Mouse (Mus musculus) hindbrain, embryonic 11.5 days (tissue): ENCODE measurements around the gene Appbp2. TPM values are rescaled to one million over a fixed set of nuclear protein-coding genes. Genes with fewer than 3 reads are reported as not detected.
A peak's percentile ranks its signal among the peaks of the same experiment; 100 is the strongest.

Source experiments
- ATAC-seq: fragments of 200-750 bp; cut with Nextera tagmentation; 2 replicates; pipeline ENCODE4 v1.8.0; 2017; ENCODE audit warnings: mild to moderate bottlenecking, moderate TSS enrichment, moderate library complexity; ENCODE audit not compliant: low FRiP score
- DNase-seq: peaks from one replicate; pipeline ENCODE4 v3.0.0-alpha.2; 2015; ENCODE audit warnings: low spot score
- H3K27ac ChIP-seq: fragments of 300-500 bp; sonication (generic); 2 replicates; pipeline ENCODE4 v1.5.1; 2014; ENCODE audit warnings: mild to moderate bottlenecking, low read depth, low read length
- H3K27me3 ChIP-seq: fragments of 300-500 bp; sonication (generic); 2 replicates; pipeline ENCODE4 v1.6.1; 2014; ENCODE audit warnings: mild to moderate bottlenecking, low read length, moderate library complexity, mixed read lengths; ENCODE audit not compliant: control insufficient read depth, insufficient read depth
- H3K36me3 ChIP-seq: fragments of 300-500 bp; sonication (generic); 2 replicates; pipeline ENCODE4 v1.6.1; 2014; ENCODE audit warnings: mild to moderate bottlenecking, low read length, moderate library complexity, mixed read lengths; ENCODE audit not compliant: control insufficient read depth, insufficient read depth
- H3K4me1 ChIP-seq: fragments of 300-500 bp; sonication (generic); replicated peaks from 2 replicates; pipeline ENCODE4 v1.6.1; 2014; ENCODE audit warnings: low read length, mixed read lengths; ENCODE audit not compliant: control insufficient read depth, insufficient read depth
- H3K4me2 ChIP-seq: fragments of 300-500 bp; sonication (generic); replicated peaks from 2 replicates; pipeline ENCODE4 v1.6.1; 2014; ENCODE audit warnings: mild to moderate bottlenecking, low read depth, low read length
- H3K4me3 ChIP-seq: fragments of 300-500 bp; sonication (generic); 2 replicates; pipeline ENCODE4 v1.5.1; 2014; ENCODE audit warnings: low read depth, low read length
- H3K9ac ChIP-seq: fragments of 300-500 bp; sonication (generic); 2 replicates; pipeline ENCODE4 v1.6.1; 2014; ENCODE audit warnings: low read depth, low read length
- H3K9me3 ChIP-seq: fragments of 300-500 bp; sonication (generic); 2 replicates; pipeline ENCODE4 v1.6.1; 2016; ENCODE audit warnings: low read length; ENCODE audit not compliant: control insufficient read depth
- WGBS: fragments of 180-500 bp; shearing (Covaris S2); extraction: QIAGEN DNeasy Blood & Tissue Kit; methylation state at CpG from one replicate; pipeline ENCODE4 v1.1.7; 2014; 5-methylcytosine and 5-hydroxymethylcytosine counted together
- polyA plus RNA-seq: library from polyadenylated mRNA; unstranded; fragments of >200 nt; fragmentation: Nextera tagmentation; extraction: Ambion mirVana; gene quantifications from 2 replicates; pipeline ENCODE4 v1.2.1, GENCODE M21; 2014

The Appbp2 gene
- polyA plus RNA-seq, 1 experiment from 2014 or later = 65.5 TPM

DNA sequence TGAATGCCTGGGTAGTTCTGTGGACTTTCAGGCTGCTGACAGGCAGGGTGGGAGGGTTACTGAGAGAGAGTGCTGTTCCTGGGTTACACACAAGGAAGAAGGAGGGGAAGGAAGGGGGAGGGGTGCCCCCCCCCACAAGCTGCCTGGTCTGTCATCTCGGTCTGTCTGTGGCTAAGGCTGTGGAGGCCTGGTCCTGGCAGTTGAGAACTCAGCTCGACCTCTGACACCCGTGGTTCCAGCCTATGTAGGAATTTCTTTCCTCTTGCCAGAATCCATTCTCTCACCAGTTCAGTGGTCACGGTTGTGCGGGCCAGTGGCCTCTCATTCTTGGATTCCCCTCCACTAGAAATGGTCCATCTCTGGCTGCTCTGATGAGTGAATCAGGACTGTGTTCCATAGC lies 29.7 kb upstream of the Appbp2 start:
- Histone ChIP-seq H3K4me2 (no peak overlapping the region), H3K4me3 (no peak overlapping the region), H3K36me3 (no peaks in the 10 kb centered on the region), H3K27ac (no peak overlapping the region), H3K9me3 (no peaks in the 10 kb centered on the region), H3K4me1 (no peaks in the 10 kb centered on the region), H3K9ac (no peak overlapping the region), H3K27me3 (no peaks in the 10 kb centered on the region)
- no peak for DNase-seq
- no peak for ATAC-seq
- 64% methylated on average over 5 of the region's 5 CpGs for WGBS

DNA sequence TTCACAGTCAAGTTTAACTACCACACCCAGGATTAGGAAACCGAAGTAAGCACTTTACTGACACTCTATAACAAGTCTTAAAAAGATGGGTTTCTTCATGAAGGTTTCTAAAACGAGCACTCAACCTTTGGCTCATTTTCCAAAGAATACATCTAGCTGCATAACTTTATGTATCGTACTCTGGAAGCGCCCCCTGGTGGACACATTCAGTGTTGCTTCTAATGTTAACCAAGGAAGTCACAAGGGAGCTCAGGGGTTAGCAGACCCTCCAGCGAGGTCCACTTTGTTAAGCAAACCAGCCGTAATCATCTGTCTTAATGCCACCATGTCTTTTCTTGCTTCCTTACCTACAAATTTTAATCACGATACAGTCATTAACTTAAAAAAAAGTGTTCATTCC lies 26.3 kb upstream of the Appbp2 start:
- ATAC-seq = no peak
- Histone ChIP-seq H3K4me1 (no peaks in the 10 kb centered on the region), H3K27me3 (no peaks in the 10 kb centered on the region), H3K9ac (no peak overlapping the region), H3K27ac (no peak overlapping the region), H3K4me3 (no peak overlapping the region), H3K9me3 (no peaks in the 10 kb centered on the region), H3K36me3 (no peaks in the 10 kb centered on the region), H3K4me2 (no peak overlapping the region)
- peak; percentile 85 for DNase-seq
- 33% methylated on average over 7 of the region's 7 CpGs for WGBS

- Histone ChIP-seq H3K4me3 (no peak overlapping the region), H3K36me3 (no peaks in the 10 kb centered on the region), H3K27me3 (no peaks in the 10 kb centered on the region), H3K9ac (no peak overlapping the region), H3K4me1 (no peaks in the 10 kb centered on the region), H3K4me2 (no peak overlapping the region), H3K27ac (no peak overlapping the region), H3K9me3 (no peaks in the 10 kb centered on the region)
- DNase-seq = no peak
- ATAC-seq = no peak
- WGBS = 92% methylated on average over 11 of the region's 11 CpGs
These were observed 24.0 kb upstream of the Appbp2 start for GRCm38 (mm10) chr11:85258966-85259365.

- H3K36me3 ChIP-seq = no peaks in the 10 kb centered on the region
- no peak overlapping the region for H3K9ac ChIP-seq
- no peaks in the 10 kb centered on the region for H3K27me3 ChIP-seq
- no peak overlapping the region for H3K4me2 ChIP-seq
- 63% methylated on average over 3 of the region's 3 CpGs for WGBS
- H3K4me3 ChIP-seq = no peak overlapping the region
- DNase-seq = no peak
- H3K9me3 ChIP-seq = no peaks in the 10 kb centered on the region
- ATAC-seq = no peak
- no peak overlapping the region for H3K27ac ChIP-seq
- no peaks in the 10 kb centered on the region for H3K4me1 ChIP-seq
These were observed 20.6 kb upstream of the Appbp2 start for GRCm38 (mm10) chr11:85255471-85256027.

GRCm38 (mm10) chr11:85253641-85254040 lies 18.7 kb upstream of the Appbp2 start:
- Histone ChIP-seq H3K36me3 (no peaks in the 10 kb centered on the region), H3K9me3 (no peaks in the 10 kb centered on the region), H3K9ac (no peak overlapping the region), H3K4me3 (no peak overlapping the region), H3K4me2 (no peak overlapping the region), H3K27ac (no peak overlapping the region), H3K27me3 (no peaks in the 10 kb centered on the region), H3K4me1 (no peaks in the 10 kb centered on the region)
- no peak for DNase-seq
- 94% methylated on average over 7 of the region's 7 CpGs for WGBS
- no peak for ATAC-seq

GRCm38 (mm10) chr11:85253006-85253405 lies 18.1 kb upstream of the Appbp2 start:
- 80% methylated on average over 5 of the region's 5 CpGs for WGBS

GRCm38 (mm10) chr11:85251955-85252354 lies 17.0 kb upstream of the Appbp2 start:
- Histone ChIP-seq H3K9ac (no peak overlapping the region), H3K4me1 (no peaks in the 10 kb centered on the region), H3K4me2 (no peak overlapping the region), H3K27me3 (no peaks in the 10 kb centered on the region), H3K36me3 (no peaks in the 10 kb centered on the region), H3K27ac (no peak overlapping the region), H3K9me3 (no peaks in the 10 kb centered on the region), H3K4me3 (no peak overlapping the region)
- WGBS = 88% methylated on average over 5 of the region's 5 CpGs
- DNase-seq (no peak), ATAC-seq (no peak)

More at GRCm38 (mm10) chr11:85253006-85253405, 18.1 kb upstream of the Appbp2 start:
- H3K27ac ChIP-seq = no peak overlapping the region
- no peak for DNase-seq
- H3K27me3 ChIP-seq = no peaks in the 10 kb centered on the region
- H3K9ac ChIP-seq = no peak overlapping the region
- no peak overlapping the region for H3K4me2 ChIP-seq
- H3K36me3 ChIP-seq = no peaks in the 10 kb centered on the region
- no peaks in the 10 kb centered on the region for H3K9me3 ChIP-seq
- no peak for ATAC-seq
- H3K4me3 ChIP-seq = no peak overlapping the region
- no peaks in the 10 kb centered on the region for H3K4me1 ChIP-seq

DNA sequence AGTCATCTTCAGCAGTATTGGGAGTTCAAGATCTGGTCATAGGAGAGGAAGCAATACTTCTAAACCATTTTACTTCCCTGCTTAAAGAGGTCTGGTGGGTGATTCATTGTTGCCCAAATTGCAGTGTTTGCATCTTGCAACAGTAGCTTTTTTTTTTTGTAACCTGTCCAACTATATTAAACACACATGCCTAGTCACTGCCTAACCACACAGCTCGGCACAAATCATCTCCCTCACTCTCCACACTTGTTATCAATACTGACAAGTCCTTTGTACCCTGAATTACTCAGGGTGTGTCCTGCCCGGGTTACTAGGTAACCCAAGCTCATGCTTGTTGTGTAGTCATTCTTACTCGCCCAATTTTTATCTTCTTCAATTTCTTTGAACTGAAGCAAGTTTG lies 15.5 kb upstream of the Appbp2 start:
- Histone ChIP-seq H3K27ac (no peak overlapping the region), H3K9ac (no peak overlapping the region), H3K4me1 (no peaks in the 10 kb centered on the region), H3K27me3 (no peaks in the 10 kb centered on the region), H3K4me3 (no peak overlapping the region), H3K9me3 (no peaks in the 10 kb centered on the region), H3K4me2 (no peak overlapping the region), H3K36me3 (no peaks in the 10 kb centered on the region)
- DNase-seq = no peak
- no peak for ATAC-seq
- 58% methylated on average over 3 of the region's 3 CpGs for WGBS

GRCm38 (mm10) chr11:85249338-85249737 lies 14.4 kb upstream of the Appbp2 start:
- H3K36me3 ChIP-seq = no peaks in the 10 kb centered on the region
- no peak overlapping the region for H3K4me3 ChIP-seq
- H3K4me1 ChIP-seq = no peaks in the 10 kb centered on the region
- 78% methylated on average over 3 of the region's 3 CpGs for WGBS
- no peak overlapping the region for H3K27ac ChIP-seq
- no peaks in the 10 kb centered on the region for H3K9me3 ChIP-seq
- DNase-seq = no peak
- no peak overlapping the region for H3K4me2 ChIP-seq
- ATAC-seq = no peak
- H3K27me3 ChIP-seq = no peaks in the 10 kb centered on the region
- no peak overlapping the region for H3K9ac ChIP-seq
